Mouse (Mus musculus) A20 (cell line): ENCODE measurements around the gene Adgrf3.

Experiments used
- DNase-seq: peaks from one replicate; pipeline ENCODE4 v3.0.0-alpha.2; 2011; ENCODE audit warnings: low read depth, low spot score

Adgrf3 gene

GRCm38 (mm10) chr5:30202221-30202620 is 3.3 kb downstream of the Adgrf3 start:
- DNase-seq = peak; percentile 61

GRCm38 (mm10) chr5:30201521-30201920 is 4.0 kb downstream of the Adgrf3 start:
- DNase-seq = peak; percentile 63

- peak; percentile 63 for DNase-seq
Measured at GRCm38 (mm10) chr5:30198257-30198656, 7.3 kb downstream of the Adgrf3 start.

- no peak for DNase-seq
Measured at GRCm38 (mm10) chr5:30195340-30195739, 10.2 kb downstream of the Adgrf3 start.

- DNase-seq = peak; percentile 30
Measured at GRCm38 (mm10) chr5:30192452-30192851, 13.1 kb downstream of the Adgrf3 start.

GRCm38 (mm10) chr5:30187687-30188485 is 17.6 kb downstream of the Adgrf3 start:
- no peak for DNase-seq

- no peak for DNase-seq
Measured at GRCm38 (mm10) chr5:30175811-30176210, 29.7 kb downstream of the Adgrf3 start.

GRCm38 (mm10) chr5:30172931-30173692 is 32.4 kb downstream of the Adgrf3 start:
- no peak for DNase-seq

- DNase-seq = no peak
Measured at GRCm38 (mm10) chr5:30172115-30172514, 33.4 kb downstream of the Adgrf3 start.

- no peak for DNase-seq
Measured at GRCm38 (mm10) chr5:30170303-30170940, 35.1 kb downstream of the Adgrf3 start.

- DNase-seq = no peak
Measured at GRCm38 (mm10) chr5:30165234-30165946, 40.1 kb downstream of the Adgrf3 start.

- no peak for DNase-seq
Measured at GRCm38 (mm10) chr5:30162339-30162738, 43.2 kb downstream of the Adgrf3 start.

- no peak for DNase-seq
Measured at GRCm38 (mm10) chr5:30161836-30162235, 43.7 kb downstream of the Adgrf3 start.

- DNase-seq = no peak
Measured at GRCm38 (mm10) chr5:30159601-30160000, 45.9 kb downstream of the Adgrf3 start.

- peak; percentile 73 for DNase-seq
Measured at GRCm38 (mm10) chr5:30155821-30156629, 49.5 kb downstream of the Adgrf3 start.

- DNase-seq = no peak
Measured at GRCm38 (mm10) chr5:30155395-30155792, 50.1 kb downstream of the Adgrf3 start.

- peak; percentile 97 for DNase-seq
Measured at GRCm38 (mm10) chr5:30154474-30155394, 50.8 kb downstream of the Adgrf3 start, which contains the start of the genes Hadha and Hadhb. Gene Hadha (minus strand): TSS chr5:30155162. Gene Hadhb (plus strand): TSS chr5:30155248.

GRCm38 (mm10) chr5:30154013-30154412 is 51.5 kb downstream of the Adgrf3 start:
- DNase-seq = no peak

- no peak for DNase-seq
Measured at GRCm38 (mm10) chr5:30153222-30153621, 52.3 kb downstream of the Adgrf3 start.

- DNase-seq = no peak
Measured at GRCm38 (mm10) chr5:30152413-30152812, 53.1 kb downstream of the Adgrf3 start.
